ENCODE assay signal across 26 mouse cellular contexts in genomic region chr6:144151957-144152356, GRCm38 (mm10).
DNase-seq lines count a peak whose midpoint lies in the region; ATAC-seq and TF ChIP-seq lines count a peak whose summit lies in the region.
"Had no signal": no experiment of that assay in that cellular context is flagged by ENCODE, and none has a peak within 500 bp of the region (broad histone marks: within the 10 kb centered on the region; RNA-seq: fewer than 3 reads in every experiment).

No protein-coding gene starts in this region.

- TF ChIP-seq POLR2A in MEL (IDR thresholded peaks at IDR 0.05; ENCODE audit: control insufficient read depth in 1 of 2, insufficient read depth in 1 of 2, low read depth in 1 of 2, low read length in 2 of 2, poor library complexity in 1 of 2), result no peak

- TF ChIP-seq EP300 in MEL (IDR thresholded peaks at IDR 0.05; ENCODE audit: low read depth in 1 of 2, low read length in 2 of 2), result peak; percentile 67 to 72; a peak in 3 of 4 replicates

- H3K36me3 ChIP-seq in forebrain, embryonic 10.5 days (replicated peaks), result peaks cover 30% of the 10 kb centered on the region
- no peaks in the 10 kb centered on the region; the same call in 1 of the 2 replicates for H3K36me3 ChIP-seq in forebrain, postnatal 0 days (ENCODE audit: insufficient read depth)
- peaks cover 0 to 6% of the 10 kb centered on the region in 2 experiments; a peak in 2 of 4 replicates for H3K36me3 ChIP-seq in MEL (ENCODE audit: control insufficient read depth in 1 of 2, insufficient read depth in 2 of 2, low read length in 2 of 2)
- H3K36me3 ChIP-seq: heart, embryonic 13.5 days; hindbrain, embryonic 10.5 days; intestine, embryonic 15.5 days; limb, embryonic 15.5 days; lung, embryonic 15.5 days; midbrain, embryonic 12.5 days; neural tube, embryonic 12.5 days had no signal

- peaks cover 73% of the 10 kb centered on the region for H3K4me1 ChIP-seq in forebrain, embryonic 10.5 days
- peaks cover 15% of the 10 kb centered on the region for H3K4me1 ChIP-seq in forebrain, postnatal 0 days (ENCODE audit: insufficient read depth)
- peaks cover 2 to 4% of the 10 kb centered on the region in 2 experiments; a peak in 1 of 4 replicates for H3K4me1 ChIP-seq in MEL (ENCODE audit: control insufficient read depth in 1 of 2, insufficient read depth in 2 of 2, low read length in 2 of 2)
- H3K4me1 ChIP-seq: intestine, embryonic 15.5 days had no signal

- TF ChIP-seq CTCF in forebrain, postnatal 0 days (IDR thresholded peaks at IDR 0.05; ENCODE audit: low read depth), result no peak
- TF ChIP-seq CTCF in MEL (IDR thresholded peaks at IDR 0.05 in 2 of 3, conservative IDR thresholded peaks at IDR 0.05 in 1 of 3; ENCODE audit: control insufficient read depth in 1 of 3, insufficient read depth in 1 of 3, low read depth in 2 of 3, low read length in 3 of 3, poor library complexity in 1 of 3, severe bottlenecking in 1 of 3), result no peak

- no peak for DNase-seq in forebrain, embryonic 10.5 days (ENCODE audit: extremely low spot score, low spot score)
- DNase-seq in forebrain, postnatal 0 days, result no peak
- DNase-seq in MEL (ENCODE audit: low read depth, low spot score), result peak; percentile 60
- no peak for DNase-seq in frontal cortex, adult 2 months (ENCODE audit: extremely low spot score in 1 of 2, low spot score in 1 of 2)
- DNase-seq in left cerebral cortex, adult 18-20 months (ENCODE audit: low spot score in 2 of 2), result no peak
- DNase-seq: cerebellum, adult 2 months; heart, postnatal 14 days; kidney, adult 2 months; layer of hippocampus, postnatal 36 days; right cerebral cortex, postnatal 4 days; thymus, adult 18-20 months; thymus, postnatal 36 days had no signal

- H3K4me3 ChIP-seq in forebrain, embryonic 10.5 days, result no peak overlapping the region
- H3K4me3 ChIP-seq in forebrain, postnatal 0 days (ENCODE audit: low read depth, low read length), result no peak overlapping the region
- no peak overlapping the region for H3K4me3 ChIP-seq in MEL (ENCODE audit: control insufficient read depth in 1 of 2, insufficient read depth in 1 of 2, low read depth in 2 of 2, low read length in 2 of 2)
- H3K4me3 ChIP-seq: heart, embryonic 13.5 days; hindbrain, embryonic 10.5 days; intestine, embryonic 15.5 days; limb, embryonic 10.5 days; limb, embryonic 15.5 days; lung, embryonic 15.5 days; midbrain, embryonic 12.5 days; myocyte; neural tube, embryonic 12.5 days had no signal

- WGBS in forebrain, embryonic 10.5 days, result 27% methylated on average over 3 of the region's 3 CpGs
- WGBS in forebrain, postnatal 0 days, result 36% methylated on average over 3 of the region's 3 CpGs

- H3K9ac ChIP-seq in forebrain, postnatal 0 days, result no peak overlapping the region
- H3K9ac ChIP-seq in MEL (ENCODE audit: control insufficient read depth, low read depth, low read length, poor library complexity, severe bottlenecking), result no peak overlapping the region
- H3K9ac ChIP-seq: heart, embryonic 13.5 days; intestine, embryonic 15.5 days; limb, embryonic 15.5 days; lung, embryonic 15.5 days; midbrain, embryonic 12.5 days; neural tube, embryonic 12.5 days had no signal

- TF ChIP-seq RAD21 in MEL (IDR thresholded peaks at IDR 0.05; ENCODE audit: low read depth, low read length), result no peak

- H3K79me2 ChIP-seq in MEL (ENCODE audit: control insufficient read depth, insufficient read depth, low read length, poor library complexity), result no peaks in the 10 kb centered on the region

- H3K4me2 ChIP-seq in forebrain, postnatal 0 days (ENCODE audit: low read depth), result no peak overlapping the region
- H3K4me2 ChIP-seq: heart, embryonic 13.5 days; intestine, embryonic 15.5 days; limb, embryonic 15.5 days; lung, embryonic 15.5 days; midbrain, embryonic 12.5 days had no signal

- H3K27ac ChIP-seq in forebrain, embryonic 10.5 days, result peak overlapping the region; percentile 30; the same call in 1 of the 2 replicates
- H3K27ac ChIP-seq in forebrain, postnatal 0 days (ENCODE audit: low read depth, low read length), result no peak overlapping the region
- no peak overlapping the region for H3K27ac ChIP-seq in MEL (ENCODE audit: control insufficient read depth, low read depth, low read length)
- H3K27ac ChIP-seq: heart, embryonic 13.5 days; intestine, embryonic 15.5 days; kidney, postnatal 0 days; limb, embryonic 10.5 days; limb, embryonic 15.5 days; lung, embryonic 15.5 days; neural tube, embryonic 12.5 days; stomach, postnatal 0 days had no signal

- no peaks in the 10 kb centered on the region for H3K27me3 ChIP-seq in forebrain, embryonic 10.5 days (ENCODE audit: poor library complexity, severe bottlenecking)
- no peaks in the 10 kb centered on the region for H3K27me3 ChIP-seq in forebrain, postnatal 0 days (ENCODE audit: insufficient read depth, low read length)
- no peaks in the 10 kb centered on the region for H3K27me3 ChIP-seq in MEL (ENCODE audit: control insufficient read depth in 1 of 2, insufficient read depth in 2 of 2, low read length in 2 of 2)
- H3K27me3 ChIP-seq: heart, embryonic 13.5 days; intestine, embryonic 15.5 days; limb, embryonic 15.5 days; lung, embryonic 15.5 days; midbrain, embryonic 12.5 days; neural tube, embryonic 12.5 days had no signal

- ATAC-seq in forebrain, postnatal 0 days, result no peak
- peak; percentile 69; the same call in 1 of the 2 replicates for ATAC-seq in common myeloid progenitor, adult 5-6 weeks (replicated peaks; ENCODE audit: low read depth, poor library complexity, severe bottlenecking)
- peak; percentile 87 for ATAC-seq in megakaryocyte progenitor cell, adult 5-6 weeks (replicated peaks; ENCODE audit: poor library complexity)
- ATAC-seq: forebrain, embryonic 14.5 days; intestine, embryonic 15.5 days had no signal

- 0 out of 2 replicates have a peak, but pooled peaks cover under 1% of the 10 kb centered on the region for H3K9me3 ChIP-seq in forebrain, embryonic 10.5 days
- no peaks in the 10 kb centered on the region for H3K9me3 ChIP-seq in forebrain, postnatal 0 days (ENCODE audit: low read length)
- H3K9me3 ChIP-seq in MEL (replicated peaks; ENCODE audit: insufficient read depth, low read length), result no peaks in the 10 kb centered on the region
- H3K9me3 ChIP-seq: heart, embryonic 13.5 days; hindbrain, embryonic 10.5 days; intestine, embryonic 15.5 days; limb, embryonic 10.5 days; limb, embryonic 15.5 days; lung, embryonic 15.5 days; midbrain, embryonic 12.5 days; neural tube, embryonic 12.5 days had no signal

TF ChIP-seq in MEL, 35 proteins besides CTCF, POLR2A, EP300 and RAD21:
- no peak for TF ChIP-seq ZKSCAN1 (IDR thresholded peaks at IDR 0.05; ENCODE audit: low read depth, low read length)
- TF ChIP-seq ETS1 (IDR thresholded peaks at IDR 0.05; ENCODE audit: low read depth, low read length), result peak; percentile 41; the same call in 1 of the 2 replicates
- no peak for TF ChIP-seq ZC3H11A (IDR thresholded peaks at IDR 0.05; ENCODE audit: low read depth, low read length)
- peak; percentile 86 for TF ChIP-seq GATA1 (IDR thresholded peaks at IDR 0.05; ENCODE audit: low read depth, low read length)
- no peak for TF ChIP-seq KAT2A (conservative IDR thresholded peaks at IDR 0.05; ENCODE audit: low read depth, low read length)
- TF ChIP-seq POLR2AphosphoS2 (IDR thresholded peaks at IDR 0.05; ENCODE audit: low read length), result no peak
- no peak for TF ChIP-seq GABPA (IDR thresholded peaks at IDR 0.05; ENCODE audit: low read depth, low read length)
- TF ChIP-seq RCOR1 (IDR thresholded peaks at IDR 0.05; ENCODE audit: low read depth, low read length), result peak; percentile 63; the same call in 1 of the 2 replicates
- peak; percentile 77; the same call in 1 of the 2 replicates for TF ChIP-seq MXI1 (IDR thresholded peaks at IDR 0.05; ENCODE audit: low read depth, low read length)
- peak; percentile 69; the same call in 1 of the 2 replicates for TF ChIP-seq BHLHE40 (IDR thresholded peaks at IDR 0.05; ENCODE audit: borderline replicate concordance, low read depth, low read length)
- TF ChIP-seq MAX (IDR thresholded peaks at IDR 0.05; ENCODE audit: low read length), result peak; percentile 68
- no peak for TF ChIP-seq POLR2AphosphoS5 (IDR thresholded peaks at IDR 0.05; ENCODE audit: borderline replicate concordance, low read depth, low read length)
- TF ChIP-seq MYC (IDR thresholded peaks at IDR 0.05; ENCODE audit: low read depth, low read length), result peak; percentile 78; the same call in 1 of the 2 replicates
- no peak for TF ChIP-seq CHD2 (IDR thresholded peaks at IDR 0.05; ENCODE audit: low read length)
- TF ChIP-seq SIN3A (IDR thresholded peaks at IDR 0.05; ENCODE audit: low read length), result peak; percentile 47; the same call in 1 of the 2 replicates
